Mouse (Mus musculus): ENCODE data around the gene Dusp1. TPM values are rescaled to one million over a fixed set of nuclear protein-coding genes. Genes with fewer than 3 reads are reported as not detected.

Gene Dusp1
- polyA plus RNA-seq, 1 experiment from 2014 or later: 28.8 TPM

GRCm38 (mm10) chr17:26569594-26570350 lies 7.8 kb upstream of the Dusp1 start:
- H3K4me1 ChIP-seq: peaks cover 44% of the 10 kb centered on the region
- H3K27ac ChIP-seq: no peak overlapping the region; the same call in 1 of the 2 replicates
- WGBS: 83% methylated on average over 4 of the region's 4 CpGs
- no peak for DNase-seq (ENCODE audit: low spot score)
- H3K9me3 ChIP-seq: no peaks in the 10 kb centered on the region
- H3K4me3 ChIP-seq: no peak overlapping the region
- H3K36me3 ChIP-seq: peaks cover 82% of the 10 kb centered on the region
- H3K27me3 ChIP-seq (ENCODE audit: insufficient read depth, poor library complexity, severe bottlenecking): no peaks in the 10 kb centered on the region

GRCm38 (mm10) chr17:26567818-26568173 lies 5.9 kb upstream of the Dusp1 start:
- Histone ChIP-seq H3K4me3 (no peak overlapping the region), H3K9me3 (no peaks in the 10 kb centered on the region), H3K36me3 (peaks cover 92% of the 10 kb centered on the region), H3K27me3 (ENCODE audit: insufficient read depth, poor library complexity, severe bottlenecking) (no peaks in the 10 kb centered on the region), H3K4me1 (peaks cover 49% of the 10 kb centered on the region), H3K27ac (no peak overlapping the region)
- 95% methylated on average over 4 of the region's 4 CpGs for WGBS
- no peak for DNase-seq (ENCODE audit: low spot score)

- 82% methylated on average over 8 of the region's 8 CpGs for WGBS
- H3K4me3 ChIP-seq: no peak overlapping the region
- H3K36me3 ChIP-seq: peaks cover 87% of the 10 kb centered on the region
- peak overlapping the region; percentile 18; the same call in 1 of the 2 replicates for H3K27ac ChIP-seq
- H3K27me3 ChIP-seq (ENCODE audit: insufficient read depth, poor library complexity, severe bottlenecking): no peaks in the 10 kb centered on the region
- H3K4me1 ChIP-seq: peaks cover 54% of the 10 kb centered on the region
- no peak for DNase-seq (ENCODE audit: low spot score)
- H3K9me3 ChIP-seq: no peaks in the 10 kb centered on the region
Observed at GRCm38 (mm10) chr17:26567142-26567817, 5.4 kb upstream of the Dusp1 start.

- Histone ChIP-seq H3K36me3 (peaks cover 62% of the 10 kb centered on the region), H3K9me3 (no peaks in the 10 kb centered on the region), H3K27me3 (ENCODE audit: insufficient read depth, poor library complexity, severe bottlenecking) (no peaks in the 10 kb centered on the region), H3K27ac (no peak overlapping the region), H3K4me3 (no peak overlapping the region), H3K4me1 (peaks cover 56% of the 10 kb centered on the region)
- 67% methylated on average over 9 of the region's 9 CpGs for WGBS
- DNase-seq (ENCODE audit: low spot score): no peak
Observed at GRCm38 (mm10) chr17:26564439-26564838, 2.5 kb upstream of the Dusp1 start.

- H3K27me3 ChIP-seq (ENCODE audit: insufficient read depth, poor library complexity, severe bottlenecking): no peaks in the 10 kb centered on the region
- peaks cover 53% of the 10 kb centered on the region for H3K36me3 ChIP-seq
- H3K4me1 ChIP-seq: peaks cover 56% of the 10 kb centered on the region
- H3K9me3 ChIP-seq: no peaks in the 10 kb centered on the region
- no peak for DNase-seq (ENCODE audit: low spot score)
- WGBS: 91% methylated on average over 6 of the region's 6 CpGs
- peak overlapping the region; percentile 44 for H3K27ac ChIP-seq
- H3K4me3 ChIP-seq: no peak overlapping the region
Observed at GRCm38 (mm10) chr17:26563476-26563875, 1.5 kb upstream of the Dusp1 start.

GRCm38 (mm10) chr17:26562292-26562691 lies 364 bp upstream of the Dusp1 start:
- DNase-seq (ENCODE audit: low spot score): no peak
- Histone ChIP-seq H3K27ac (peak overlapping the region; percentile 95), H3K4me3 (peak overlapping the region; percentile 95), H3K36me3 (peaks cover 42% of the 10 kb centered on the region), H3K27me3 (ENCODE audit: insufficient read depth, poor library complexity, severe bottlenecking) (no peaks in the 10 kb centered on the region), H3K4me1 (peaks cover 53% of the 10 kb centered on the region), H3K9me3 (no peaks in the 10 kb centered on the region)
- 70% methylated on average over 4 of the region's 4 CpGs for WGBS

GRCm38 (mm10) chr17:26561290-26561640 lies 663 bp downstream of the Dusp1 start, which contains the start of gene Ergic1:
TSS of gene Ergic1 (plus strand) at chr17:26561489.
- Histone ChIP-seq H3K27me3 (ENCODE audit: insufficient read depth, poor library complexity, severe bottlenecking) (no peaks in the 10 kb centered on the region), H3K9me3 (no peaks in the 10 kb centered on the region)
- WGBS: 1% methylated on average over 36 of the region's 36 CpGs

GRCm38 (mm10) chr17:26560526-26561289 lies 1.2 kb downstream of the Dusp1 start:
- 35% methylated on average over 9 of the region's 9 CpGs for WGBS
- no peaks in the 10 kb centered on the region for H3K27me3 ChIP-seq (ENCODE audit: insufficient read depth, poor library complexity, severe bottlenecking)
- H3K4me3 ChIP-seq: peak overlapping the region; percentile 95
- H3K9me3 ChIP-seq: no peaks in the 10 kb centered on the region
- no peak for DNase-seq (ENCODE audit: low spot score)
- H3K4me1 ChIP-seq: peaks cover 46% of the 10 kb centered on the region
- peak overlapping the region; percentile 95 for H3K27ac ChIP-seq
- H3K36me3 ChIP-seq: peaks cover 27% of the 10 kb centered on the region

More at GRCm38 (mm10) chr17:26561290-26561640, 663 bp downstream of the Dusp1 start, which contains the start of gene Ergic1:
- peak within 1 kb of the TSS; percentile 95 for H3K27ac ChIP-seq
- H3K4me3 ChIP-seq: peak within 1 kb of the TSS; percentile 95
- peak; percentile 96 for DNase-seq (ENCODE audit: low spot score)
- H3K36me3 ChIP-seq: peaks cover 32% of the 10 kb centered on the region
- peaks cover 46% of the 10 kb centered on the region for H3K4me1 ChIP-seq

- H3K27ac ChIP-seq: no peak overlapping the region
- no peaks in the 10 kb centered on the region for H3K9me3 ChIP-seq
- H3K36me3 ChIP-seq: no peaks in the 10 kb centered on the region
- H3K4me3 ChIP-seq: no peak overlapping the region
- H3K27me3 ChIP-seq (ENCODE audit: insufficient read depth, poor library complexity, severe bottlenecking): peaks cover 13% of the 10 kb centered on the region
- DNase-seq (ENCODE audit: low spot score): no peak
- H3K4me1 ChIP-seq: peaks cover 33% of the 10 kb centered on the region
- 73% methylated on average over 3 of the region's 3 CpGs for WGBS
Observed at GRCm38 (mm10) chr17:26553033-26553432, 8.9 kb downstream of the Dusp1 start.

- Histone ChIP-seq H3K36me3 (no peaks in the 10 kb centered on the region), H3K9me3 (no peaks in the 10 kb centered on the region), H3K4me3 (no peak overlapping the region), H3K27ac (no peak overlapping the region), H3K27me3 (ENCODE audit: insufficient read depth, poor library complexity, severe bottlenecking) (peaks cover 13% of the 10 kb centered on the region), H3K4me1 (peaks cover 39% of the 10 kb centered on the region)
- 83% methylated on average over 6 of the region's 6 CpGs for WGBS
- no peak for DNase-seq (ENCODE audit: low spot score)
Observed at GRCm38 (mm10) chr17:26551104-26551503, 10.8 kb downstream of the Dusp1 start.

- H3K4me3 ChIP-seq: peak overlapping the region; percentile 16; the same call in 1 of the 2 replicates
Observed at GRCm38 (mm10) chr17:26549148-26549809, 12.6 kb downstream of the Dusp1 start.

GRCm38 (mm10) chr17:26548566-26548965 lies 13.4 kb downstream of the Dusp1 start:
- DNase-seq (ENCODE audit: low spot score): no peak
- Histone ChIP-seq H3K4me1 (peaks cover 46% of the 10 kb centered on the region), H3K27me3 (ENCODE audit: insufficient read depth, poor library complexity, severe bottlenecking) (peaks cover 13% of the 10 kb centered on the region), H3K27ac (peak overlapping the region; percentile 54), H3K9me3 (no peaks in the 10 kb centered on the region), H3K4me3 (peak overlapping the region; percentile 6; the same call in 1 of the 2 replicates), H3K36me3 (no peaks in the 10 kb centered on the region)
- 11% methylated on average over 4 of the region's 5 CpGs for WGBS

More at GRCm38 (mm10) chr17:26549148-26549809, 12.6 kb downstream of the Dusp1 start:
- Histone ChIP-seq H3K27me3 (ENCODE audit: insufficient read depth, poor library complexity, severe bottlenecking) (peaks cover 13% of the 10 kb centered on the region), H3K27ac (peak overlapping the region; percentile 54), H3K36me3 (no peaks in the 10 kb centered on the region), H3K4me1 (peaks cover 46% of the 10 kb centered on the region), H3K9me3 (no peaks in the 10 kb centered on the region)
- no peak for DNase-seq (ENCODE audit: low spot score)
- WGBS: 14% methylated on average over 12 of the region's 12 CpGs
